Mouse (Mus musculus): Measurements from ENCODE around the gene Abhd8. TPM values are rescaled to one million over a fixed set of nuclear protein-coding genes. Genes with fewer than 3 reads are reported as not detected.

Abhd8 gene
- total and polyA plus RNA-seq, 3 experiments = 6.0 to 33.2 (median 8.5) TPM

- Histone ChIP-seq H3K4me2 (ENCODE audit: insufficient read depth, low read depth, poor library complexity, severe bottlenecking) (peak overlapping the region; percentile 80), H3K4me1 (ENCODE audit: control insufficient read depth in 1 of 2, insufficient read depth in 2 of 2) (peaks cover 9 to 29% of the 10 kb centered on the region in 2 experiments), H3K9me3 (replicated peaks; ENCODE audit: low read length) (no peaks in the 10 kb centered on the region), H3K9ac (ENCODE audit: insufficient read depth, low read depth) (peak overlapping the region; percentile 89), H3K36me3 (replicated peaks in 1 of 2; ENCODE audit: control insufficient read depth in 1 of 2, insufficient read depth in 1 of 2, low read length in 1 of 2) (peaks cover 46 to 69% of the 10 kb centered on the region in 2 experiments), H3K4me3 (replicated peaks in 1 of 3; ENCODE audit: low read depth in 2 of 3, low read length in 2 of 3, poor library complexity in 1 of 3) (peak overlapping the region; percentile 73 to 81 (median 80)), H3K27ac (ENCODE audit: insufficient read depth, low read depth) (no peak overlapping the region), H3K27me3 (replicated peaks) (no peaks in the 10 kb centered on the region), H3K79me2 (replicated peaks; ENCODE audit: control insufficient read depth, extremely low read depth, insufficient read depth, poor library complexity, severe bottlenecking) (peaks cover 26% of the 10 kb centered on the region)
- DNase-seq (ENCODE audit: extremely low read depth) = no peak
- TF ChIP-seq POLR2A (IDR thresholded peaks at IDR 0.05; ENCODE audit: low read depth, low read length) (no peak), MAFK (IDR thresholded peaks at IDR 0.05; ENCODE audit: insufficient replicate concordance, low read length) (no peak), USF2 (conservative IDR thresholded peaks at IDR 0.05; ENCODE audit: low read depth, low read length) (no peak), CHD2 (IDR thresholded peaks at IDR 0.05; ENCODE audit: low read length) (no peak)
- dilution Hi-C loops (cut with MboI; ENCODE audit: extremely low pct_ligation_motif_present, extremely low pct_unique_long_range_greater_than_20kb, low sequenced_read_pairs) = no loop called here
- in situ Hi-C loops (cut with MboI; ENCODE audit: low pct_ligation_motif_present, low pct_unique_long_range_greater_than_20kb, low sequenced_read_pairs) = no loop called here
Observed at GRCm38 (mm10) chr8:71470146-71470912, 6.9 kb upstream of the Abhd8 start.

GRCm38 (mm10) chr8:71469411-71469810 is 6.0 kb upstream of the Abhd8 start:
- TF ChIP-seq ZNF384 (IDR thresholded peaks at IDR 0.05; ENCODE audit: low read depth, low read length) = no peak
- peak; percentile 30; the same call in 1 of the 2 replicates for TF ChIP-seq MXI1 (IDR thresholded peaks at IDR 0.05; ENCODE audit: low read depth, low read length)
- peak; percentile 67; the same call in 1 of the 2 replicates for TF ChIP-seq CHD2 (IDR thresholded peaks at IDR 0.05; ENCODE audit: low read length)
- TF ChIP-seq MEF2A (IDR thresholded peaks at IDR 0.05; ENCODE audit: borderline replicate concordance, low read depth, low read length) = no peak
- peak; percentile 57 for TF ChIP-seq MAZ (IDR thresholded peaks at IDR 0.05; ENCODE audit: low read depth, low read length)
- peak; percentile 75 for TF ChIP-seq SIN3A (IDR thresholded peaks at IDR 0.05; ENCODE audit: low read length)
- peak; percentile 78 for TF ChIP-seq ELF1 (IDR thresholded peaks at IDR 0.05; ENCODE audit: low read depth, low read length)
- TF ChIP-seq HCFC1 (IDR thresholded peaks at IDR 0.05; ENCODE audit: low read depth, low read length) = peak; percentile 71
- no peak for DNase-seq (ENCODE audit: extremely low read depth)
- Histone ChIP-seq H3K36me3 (replicated peaks in 1 of 2; ENCODE audit: control insufficient read depth in 1 of 2, insufficient read depth in 1 of 2, low read length in 1 of 2) (peaks cover 36 to 60% of the 10 kb centered on the region in 2 experiments), H3K9ac (ENCODE audit: insufficient read depth, low read depth) (peak overlapping the region; percentile 89), H3K27me3 (replicated peaks) (no peaks in the 10 kb centered on the region), H3K9me3 (replicated peaks; ENCODE audit: low read length) (no peaks in the 10 kb centered on the region), H3K27ac (ENCODE audit: insufficient read depth, low read depth) (no peak overlapping the region), H3K79me2 (replicated peaks; ENCODE audit: control insufficient read depth, extremely low read depth, insufficient read depth, poor library complexity, severe bottlenecking) (peaks cover 26% of the 10 kb centered on the region), H3K4me1 (ENCODE audit: control insufficient read depth in 1 of 2, insufficient read depth in 2 of 2) (peaks cover 9 to 30% of the 10 kb centered on the region in 2 experiments), H3K4me3 (replicated peaks in 1 of 3; ENCODE audit: low read depth in 2 of 3, low read length in 2 of 3, poor library complexity in 1 of 3) (peak overlapping the region; percentile 73 to 81 (median 80)), H3K4me2 (ENCODE audit: insufficient read depth, low read depth, poor library complexity, severe bottlenecking) (peak overlapping the region; percentile 80)
- in situ Hi-C loops (cut with MboI; ENCODE audit: low pct_ligation_motif_present, low pct_unique_long_range_greater_than_20kb, low sequenced_read_pairs) = loop anchor here (5.0 kb wide), 1 partner anchor 37 kb away; no protein-coding TSS in a partner anchor
- dilution Hi-C loops (cut with MboI; ENCODE audit: extremely low pct_ligation_motif_present, extremely low pct_unique_long_range_greater_than_20kb, low sequenced_read_pairs) = no loop called here

GRCm38 (mm10) chr8:71468916-71469315 is 5.5 kb upstream of the Abhd8 start, which contains the start of gene Dda1:
Dda1 (plus strand) TSS chr8:71469199.
- peaks cover 32 to 55% of the 10 kb centered on the region in 2 experiments for H3K36me3 ChIP-seq (replicated peaks in 1 of 2; ENCODE audit: control insufficient read depth in 1 of 2, insufficient read depth in 1 of 2, low read length in 1 of 2)
- TF ChIP-seq HCFC1 (IDR thresholded peaks at IDR 0.05; ENCODE audit: low read depth, low read length) (peak; percentile 98), USF2 (conservative IDR thresholded peaks at IDR 0.05; ENCODE audit: low read depth, low read length) (no peak), UBTF (IDR thresholded peaks at IDR 0.05; ENCODE audit: low read depth, low read length) (no peak), IRF4 (IDR thresholded peaks at IDR 0.05; ENCODE audit: low read depth, low read length) (no peak), MAX (IDR thresholded peaks at IDR 0.05; ENCODE audit: low read length) (no peak), MAFK (IDR thresholded peaks at IDR 0.05; ENCODE audit: insufficient replicate concordance, low read length) (no peak), ZNF384 (IDR thresholded peaks at IDR 0.05; ENCODE audit: low read depth, low read length) (no peak), KAT2A (IDR thresholded peaks at IDR 0.05; ENCODE audit: insufficient replicate concordance, low read length) (peak; percentile 94; the same call in 1 of the 2 replicates), MYC (IDR thresholded peaks at IDR 0.05; ENCODE audit: low read depth, low read length) (no peak), CHD2 (IDR thresholded peaks at IDR 0.05; ENCODE audit: low read length) (peak; percentile 70), MXI1 (IDR thresholded peaks at IDR 0.05; ENCODE audit: low read depth, low read length) (peak; percentile 27; the same call in 1 of the 2 replicates), TBP (conservative IDR thresholded peaks at IDR 0.05; ENCODE audit: low read depth, low read length) (no peak), ZMIZ1 (IDR thresholded peaks at IDR 0.05; ENCODE audit: low read depth, low read length) (peak; percentile 75; the same call in 1 of the 2 replicates), GABPA (IDR thresholded peaks at IDR 0.05; ENCODE audit: insufficient replicate concordance, low read depth, low read length) (peak; percentile 50; the same call in 1 of the 2 replicates), E2F4 (IDR thresholded peaks at IDR 0.05; ENCODE audit: insufficient replicate concordance, low read depth, low read length) (0 out of 2 replicates have a peak, but pooled peaks have one; percentile 22), CTCF (conservative IDR thresholded peaks at IDR 0.05 in 1 of 2, IDR thresholded peaks at IDR 0.05 in 1 of 2; ENCODE audit: low read depth in 2 of 2, low read length in 2 of 2) (no peak), EP300 (IDR thresholded peaks at IDR 0.05; ENCODE audit: low read length) (no peak), MEF2A (IDR thresholded peaks at IDR 0.05; ENCODE audit: borderline replicate concordance, low read depth, low read length) (no peak)

More at GRCm38 (mm10) chr8:71468916-71469315, 5.5 kb upstream of the Abhd8 start, which contains the start of gene Dda1:
- Histone ChIP-seq H3K9me3 (replicated peaks; ENCODE audit: low read length) (no peaks in the 10 kb centered on the region), H3K27me3 (replicated peaks) (no peaks in the 10 kb centered on the region), H3K4me2 (ENCODE audit: insufficient read depth, low read depth, poor library complexity, severe bottlenecking) (peak within 1 kb of the TSS; percentile 80), H3K4me3 (replicated peaks in 1 of 3; ENCODE audit: low read depth in 2 of 3, low read length in 2 of 3, poor library complexity in 1 of 3) (peak within 1 kb of the TSS; percentile 73 to 81 (median 80)), H3K4me1 (ENCODE audit: control insufficient read depth in 1 of 2, insufficient read depth in 2 of 2) (peaks cover 11 to 35% of the 10 kb centered on the region in 2 experiments), H3K27ac (ENCODE audit: insufficient read depth, low read depth) (no peak within 1 kb of the TSS), H3K9ac (ENCODE audit: insufficient read depth, low read depth) (peak within 1 kb of the TSS; percentile 89), H3K79me2 (replicated peaks; ENCODE audit: control insufficient read depth, extremely low read depth, insufficient read depth, poor library complexity, severe bottlenecking) (peaks cover 26% of the 10 kb centered on the region)
- dilution Hi-C loops (cut with MboI; ENCODE audit: extremely low pct_ligation_motif_present, extremely low pct_unique_long_range_greater_than_20kb, low sequenced_read_pairs) (no loop called here), in situ Hi-C loops (cut with MboI; ENCODE audit: low pct_ligation_motif_present, low pct_unique_long_range_greater_than_20kb, low sequenced_read_pairs) (loop anchor here (5.0 kb wide), 1 partner anchor 37 kb away; no protein-coding TSS in a partner anchor)
- peak; percentile 99 for DNase-seq (ENCODE audit: extremely low read depth)

Measured in CH12.LX (cell line).